Mouse (Mus musculus) c-Kit-negative CD71-positive TER-119-positive erythroid progenitor cells, embryonic 14.5 days (primary cell): Measurements from ENCODE around the gene Gm47189.
"Not testable (repeated sequence)": the region's sequence is repeated elsewhere in the genome, so short reads cannot be mapped to it uniquely, and the experiment has no call there.

ENCODE experiments used
- DNase-seq: peaks from one replicate; pipeline ENCODE4 v3.0.0-alpha.2; 2013; ENCODE audit warnings: low read depth, low spot score

Gene Gm47189

GRCm38 (mm10) chr14:41772341-41772740 is at the start of gene Gm47189:
TSS of gene Gm47189 (minus strand) at chr14:41772441.
- not testable (repeated sequence) for DNase-seq

GRCm38 (mm10) chr14:41755931-41756330 is 16.3 kb downstream of the Gm47189 start:
- not testable (repeated sequence) for DNase-seq

DNA sequence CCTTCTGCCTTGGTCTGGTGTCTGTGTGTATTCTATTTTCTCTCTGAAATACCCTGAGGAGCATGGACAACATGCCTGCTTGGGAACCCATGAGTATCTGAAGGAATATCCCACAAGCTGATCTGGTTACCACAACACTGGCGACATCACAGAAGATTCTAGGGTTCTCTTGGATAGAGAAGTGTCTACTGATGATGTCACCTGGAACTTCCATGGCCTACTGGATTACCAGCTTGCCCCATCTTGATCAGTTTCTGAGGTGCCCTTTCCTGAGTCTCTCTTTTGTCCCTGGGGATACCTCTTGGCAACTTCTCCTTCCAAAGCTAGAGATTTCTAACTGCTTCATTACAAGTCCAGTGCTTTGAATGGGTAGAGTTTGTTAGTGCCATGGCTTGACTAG is 21.7 kb downstream of the Gm47189 start, which contains the start of gene Gm7929:
Gm7929 (minus strand) TSS at position 101 of the 400 bp plus-strand sequence.
- DNase-seq, result not testable (repeated sequence)

- DNase-seq, result not testable (repeated sequence)
Observed at GRCm38 (mm10) chr14:41723437-41723836, 48.8 kb downstream of the Gm47189 start.

DNA sequence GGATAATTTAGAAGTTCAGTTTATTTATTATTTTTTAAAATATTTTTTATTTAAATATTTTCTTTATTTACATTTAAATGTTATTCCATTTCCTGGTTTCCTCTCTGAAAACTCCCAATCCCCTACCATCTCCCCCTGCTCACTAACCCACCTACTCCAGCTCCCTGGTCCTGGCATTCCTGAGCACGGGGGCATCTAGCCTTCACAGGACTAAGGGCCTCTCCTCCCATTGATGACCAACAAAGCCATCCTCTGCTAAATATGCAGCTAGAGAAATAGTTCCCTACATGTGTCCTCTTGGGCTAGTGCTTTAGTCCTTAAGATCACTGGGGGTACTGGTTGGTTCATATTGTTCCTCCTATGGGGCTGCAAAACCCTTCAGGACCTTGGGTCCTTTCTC is 55.1 kb downstream of the Gm47189 start:
- DNase-seq, result not testable (repeated sequence)
